Mouse (Mus musculus) stomach, postnatal 0 days (tissue): ENCODE results near the gene Pdx1.

ENCODE experiments used
- CTCF ChIP-seq: IDR thresholded peaks from 2 replicates; pipeline ENCODE4 v1.5.1; 2016; ENCODE audit warnings: antibody characterized with exemption, low read depth, mild to moderate bottlenecking, moderate library complexity
- EP300 ChIP-seq: optimal IDR thresholded peaks from 2 replicates; pipeline ENCODE3; 2016; ENCODE audit warnings: antibody characterized with exemption

GRCm38 (mm10) chr5:147314646-147315431, 45.1 kb downstream of the Pdx1 start:
- TF ChIP-seq CTCF (no peak), EP300 (no peak)
